Mouse (Mus musculus): ENCODE measurements around the gene Bcl2l14.

Gene Bcl2l14

GRCm38 (mm10) chr6:134443198-134443904 is 47.2 kb downstream of the Bcl2l14 start:
- DNase-seq (ENCODE audit: low spot score): no peak

DNA sequence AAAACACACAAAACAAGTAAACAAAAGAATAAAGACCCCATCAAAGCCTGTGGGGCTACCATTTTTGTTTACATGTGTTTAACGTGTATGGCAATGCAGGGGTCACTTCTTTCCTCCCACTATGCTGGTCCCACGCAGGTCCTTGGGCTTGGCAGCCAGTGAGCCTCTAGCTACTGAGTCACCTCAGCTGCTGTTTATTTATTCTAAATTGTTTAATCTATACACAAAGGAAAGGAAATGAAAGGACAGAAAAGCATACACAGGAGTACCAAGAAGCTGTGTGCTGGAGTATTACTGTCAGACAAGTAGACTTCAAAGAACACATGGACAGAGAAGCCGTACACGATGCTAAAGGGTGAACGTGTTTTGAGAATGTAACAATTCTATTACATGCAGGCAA is 47.8 kb downstream of the Bcl2l14 start:
- DNase-seq (ENCODE audit: low spot score): no peak

GRCm38 (mm10) chr6:134448451-134448850 is 52.3 kb downstream of the Bcl2l14 start:
- DNase-seq (ENCODE audit: low spot score): peak; percentile 40

GRCm38 (mm10) chr6:134449958-134450357 is 53.8 kb downstream of the Bcl2l14 start:
- no peak for DNase-seq (ENCODE audit: low spot score)

- DNase-seq (ENCODE audit: low spot score): no peak
Observed at GRCm38 (mm10) chr6:134450661-134451119, 54.6 kb downstream of the Bcl2l14 start.

GRCm38 (mm10) chr6:134454093-134454492 is 58.0 kb downstream of the Bcl2l14 start:
- DNase-seq (ENCODE audit: low spot score): no peak

DNA sequence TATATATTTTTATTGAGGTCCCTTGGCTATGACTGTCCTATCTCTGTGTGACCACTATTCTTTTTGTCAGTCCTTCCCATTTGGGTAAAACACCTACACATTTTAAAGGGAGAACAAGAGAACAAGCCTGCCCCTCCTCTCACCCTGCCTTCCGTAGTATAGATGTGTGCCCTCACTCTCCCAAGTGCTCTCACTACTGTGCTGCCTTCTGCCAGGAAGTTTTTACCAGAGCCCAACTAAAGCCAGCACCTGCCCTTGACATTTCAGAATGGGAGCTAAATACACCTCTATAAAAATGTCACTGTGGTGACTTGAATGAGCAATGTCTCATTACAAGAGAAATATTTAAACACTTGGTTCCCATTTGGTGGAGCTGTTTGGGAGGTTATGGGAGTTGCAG is 62.3 kb downstream of the Bcl2l14 start:
- no peak for DNase-seq (ENCODE audit: low spot score)

- no peak for DNase-seq (ENCODE audit: low spot score)
Observed at GRCm38 (mm10) chr6:134461175-134461574, 65.1 kb downstream of the Bcl2l14 start.

DNA sequence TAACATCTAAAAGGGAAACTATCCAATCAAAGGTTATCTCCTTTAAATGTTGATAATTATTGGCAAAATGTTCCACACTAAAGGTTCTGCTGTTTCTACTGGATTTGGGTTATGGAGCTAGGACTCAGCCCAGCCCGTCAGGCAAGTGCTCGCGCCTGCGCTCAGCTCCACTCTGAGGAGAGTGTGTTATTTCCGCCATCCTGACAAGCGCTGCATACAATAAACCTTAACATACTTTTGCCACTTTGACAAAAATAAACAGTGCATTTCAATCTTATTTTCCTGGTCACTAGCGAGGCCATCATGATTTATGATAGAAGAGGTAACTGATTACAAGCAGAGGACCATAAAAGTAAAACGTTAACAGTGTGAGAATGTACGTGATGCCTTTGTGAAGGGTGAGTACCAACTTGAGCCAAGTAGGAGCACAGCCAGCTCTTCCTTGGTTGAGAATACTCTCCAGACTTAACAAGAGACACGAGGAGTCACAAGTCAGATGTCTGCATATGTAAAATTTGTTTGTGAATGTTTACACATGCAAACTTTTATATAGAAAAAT is 70.6 kb downstream of the Bcl2l14 start:
- no peak for DNase-seq (ENCODE audit: low spot score)

DNA sequence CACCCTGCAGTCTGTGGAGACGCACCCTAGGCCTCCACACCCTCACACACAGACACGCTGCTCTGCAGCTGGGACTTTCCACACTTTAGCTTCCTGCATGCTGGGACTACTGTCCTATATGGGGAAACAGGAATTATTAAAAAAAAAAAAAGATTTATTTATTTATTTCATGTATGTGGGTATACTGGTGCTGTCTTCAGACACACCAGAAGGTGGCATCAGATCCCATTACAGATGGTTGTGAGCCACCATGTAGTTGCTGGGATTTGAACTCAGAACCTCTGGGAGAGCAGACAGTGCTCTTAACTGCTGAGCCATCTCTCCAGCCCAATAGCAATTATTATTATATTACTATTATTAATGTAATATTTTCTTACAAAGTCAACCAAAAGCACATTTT is 73.2 kb downstream of the Bcl2l14 start:
- DNase-seq (ENCODE audit: low spot score): no peak

GRCm38 (mm10) chr6:134470857-134471256 is 74.7 kb downstream of the Bcl2l14 start:
- no peak for DNase-seq (ENCODE audit: low spot score)

DNA sequence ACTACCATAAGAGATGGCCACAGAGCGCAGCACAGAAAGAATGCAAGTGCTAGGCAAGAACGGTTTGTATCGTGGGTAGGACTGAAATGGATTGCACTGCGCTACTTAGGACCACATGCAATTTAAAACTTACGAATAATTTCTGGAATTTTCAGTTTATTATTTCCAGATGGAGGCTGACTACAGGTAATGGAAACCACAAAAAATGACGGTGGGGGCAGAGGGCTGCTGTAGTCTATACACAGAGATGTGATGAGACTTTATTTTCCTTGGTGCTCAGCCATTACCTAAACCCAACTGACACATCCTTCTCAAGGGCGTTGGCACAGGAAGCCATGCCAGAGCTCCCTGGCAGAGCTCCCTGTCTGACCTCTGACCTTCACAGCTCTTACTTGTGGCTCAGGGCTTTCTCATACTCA is 77.0 kb downstream of the Bcl2l14 start:
- DNase-seq (ENCODE audit: low spot score): peak; percentile 67

DNA sequence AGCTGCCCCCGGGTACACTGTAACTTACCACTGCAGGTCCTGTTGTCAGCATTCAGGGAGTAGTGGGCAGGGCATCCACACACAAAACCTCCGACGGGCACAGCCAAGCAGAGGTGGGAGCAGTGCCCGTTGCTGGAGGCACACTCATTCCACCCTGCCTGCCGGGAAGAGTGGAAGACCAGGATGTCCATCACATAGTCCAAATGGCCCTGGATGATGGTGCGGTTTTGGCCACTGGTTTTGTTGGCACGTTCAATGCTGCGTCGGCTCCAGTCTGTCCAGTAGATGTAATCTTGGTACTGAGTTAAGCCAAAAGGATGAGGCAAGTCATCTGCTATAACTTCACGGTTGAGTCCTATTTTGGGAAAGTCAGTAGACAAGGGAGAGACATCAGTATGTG is 83.4 kb downstream of the Bcl2l14 start:
- no peak for DNase-seq (ENCODE audit: low spot score)

- no peak for DNase-seq (ENCODE audit: low spot score)
Observed at GRCm38 (mm10) chr6:134486318-134486717, 90.2 kb downstream of the Bcl2l14 start.

Measured in adipocyte (in vitro differentiated cells).